Mouse (Mus musculus) erythroblast, embryonic 14.5 days (primary cell): ENCODE data around the gene Dcp1a. TPM values are rescaled to one million over a fixed set of nuclear protein-coding genes. Genes with fewer than 3 reads are reported as not detected.
"Not testable (repeated sequence)": the region's sequence is repeated elsewhere in the genome, so short reads cannot be mapped to it uniquely, and the experiment has no call there.

Source experiments
- H3K27me3 ChIP-seq: 2 replicates; pipeline ENCODE4 v1.6.1; 2012; ENCODE audit warnings: inconsistent platforms; ENCODE audit not compliant: control insufficient read depth
- H3K36me3 ChIP-seq: 2 replicates; pipeline ENCODE4 v1.6.1; 2012; ENCODE audit warnings: mild to moderate bottlenecking, inconsistent platforms; ENCODE audit not compliant: control insufficient read depth
- H3K4me1 ChIP-seq: 2 replicates; pipeline ENCODE4 v1.6.1; 2012; ENCODE audit warnings: inconsistent platforms; ENCODE audit not compliant: control insufficient read depth
- H3K4me3 ChIP-seq: replicated peaks from 2 replicates; pipeline ENCODE3; 2012; ENCODE audit warnings: moderate library complexity, mild to moderate bottlenecking, inconsistent platforms
- H3K9me3 ChIP-seq: 2 replicates; pipeline ENCODE4 v1.6.1; 2012; ENCODE audit warnings: low read length, inconsistent platforms, mixed read lengths; ENCODE audit not compliant: control insufficient read depth
- GATA1 ChIP-seq: IDR thresholded peaks from 2 replicates; pipeline ENCODE4 v1.6.1; 2012; ENCODE audit warnings: low read length, inconsistent platforms, mixed read lengths
- TAL1 ChIP-seq: IDR thresholded peaks from 3 replicates; pipeline ENCODE4 v1.6.1; 2012; ENCODE audit warnings: low read length, inconsistent platforms, mixed read lengths
- polyA plus RNA-seq: library from polyadenylated mRNA; stranded (reverse); fragments of >175 nt; gene quantifications from 2 replicates; pipeline ENCODE4 v1.2.3, GENCODE M21; 2012

The Dcp1a gene
- polyA plus RNA-seq, 1 experiment = 3.8 TPM

DNA sequence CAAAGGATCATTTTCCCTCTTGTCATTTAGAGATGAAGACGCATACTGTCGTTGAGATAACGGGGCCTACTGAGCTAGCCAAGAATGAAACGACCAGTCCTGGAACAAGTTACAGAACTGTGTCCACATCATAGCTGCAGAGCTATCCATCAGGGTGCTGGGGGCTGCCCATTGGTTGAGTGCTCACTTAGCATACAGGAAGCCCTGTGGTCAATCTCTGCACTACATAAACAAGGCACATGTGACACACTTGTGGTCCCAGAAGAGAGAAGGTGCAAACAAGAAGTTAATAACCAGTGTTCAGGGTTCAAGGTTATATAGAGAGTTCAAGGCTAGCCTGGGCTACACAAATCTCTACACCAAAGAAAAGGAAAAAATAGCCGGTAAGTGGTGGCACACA, 52.1 kb downstream of the Dcp1a start:
- Histone ChIP-seq H3K4me1 (no peaks in the 10 kb centered on the region), H3K27me3 (no peaks in the 10 kb centered on the region), H3K4me3 (no peak overlapping the region), H3K36me3 (peaks cover 16% of the 10 kb centered on the region), H3K9me3 (no peaks in the 10 kb centered on the region)
- no peak for TF ChIP-seq GATA1
- TF ChIP-seq TAL1 = no peak

DNA sequence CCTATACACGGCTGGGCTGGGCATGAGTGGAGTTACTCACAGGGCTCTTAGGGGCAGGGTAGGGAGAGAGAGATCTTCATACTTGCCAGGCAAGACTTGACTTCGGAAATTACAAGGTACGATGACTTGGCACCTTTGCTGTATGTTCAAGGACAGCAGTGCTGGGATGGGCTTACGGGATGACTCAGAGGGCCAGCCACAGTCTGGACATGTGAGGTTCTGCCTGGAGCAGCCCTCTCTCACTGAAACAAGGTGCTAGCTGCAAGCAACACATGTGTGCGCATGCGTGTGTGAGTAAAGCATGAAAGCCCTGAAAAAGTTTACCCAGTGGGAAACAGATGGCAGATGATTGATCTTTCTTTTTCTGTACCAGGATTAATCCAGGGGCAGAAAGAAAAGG, 52.6 kb downstream of the Dcp1a start:
- no peak overlapping the region for H3K4me3 ChIP-seq
- H3K36me3 ChIP-seq = peaks cover 12% of the 10 kb centered on the region
- H3K27me3 ChIP-seq = no peaks in the 10 kb centered on the region
- no peak for TF ChIP-seq GATA1
- TF ChIP-seq TAL1 = no peak
- H3K9me3 ChIP-seq = no peaks in the 10 kb centered on the region
- no peaks in the 10 kb centered on the region for H3K4me1 ChIP-seq

DNA sequence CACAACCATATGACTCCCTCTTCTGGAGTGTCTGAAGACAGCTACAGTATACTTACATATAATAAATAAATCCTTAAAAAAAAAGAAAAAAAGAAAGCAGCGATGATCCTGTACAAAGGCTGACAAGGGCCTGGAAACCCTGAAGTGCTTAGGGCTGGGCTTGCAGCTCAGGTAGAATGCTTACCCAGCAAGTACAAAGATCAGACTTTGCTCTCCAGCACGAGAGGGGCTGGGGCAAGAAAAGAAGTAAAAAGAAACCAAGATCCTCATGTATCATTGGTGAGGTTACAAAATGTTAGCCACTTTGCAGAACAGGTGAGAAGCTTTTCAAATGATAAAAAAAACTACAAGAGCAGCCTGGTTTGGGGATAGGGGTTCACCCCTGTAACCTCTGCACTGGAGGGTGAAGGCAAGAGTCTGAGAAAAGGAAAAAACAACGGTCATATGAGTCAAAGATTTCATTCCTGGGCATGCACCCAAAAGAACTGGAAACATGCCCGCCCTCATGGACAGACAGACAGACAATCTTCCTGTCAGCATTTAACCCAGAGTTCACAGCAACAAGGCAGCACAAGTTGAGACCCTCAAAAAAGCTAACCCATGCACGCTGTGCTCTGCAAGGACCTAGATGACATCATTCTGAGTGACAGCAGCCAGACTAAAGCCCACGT, 54.6 kb downstream of the Dcp1a start:
- Histone ChIP-seq H3K4me1 (no peaks in the 10 kb centered on the region), H3K4me3 (no peak overlapping the region), H3K36me3 (no peaks in the 10 kb centered on the region), H3K9me3 (no peaks in the 10 kb centered on the region), H3K27me3 (no peaks in the 10 kb centered on the region)
- TF ChIP-seq GATA1 (no peak), TAL1 (no peak)

GRCm38 (mm10) chr14:30541541-30541940, 62.2 kb downstream of the Dcp1a start:
- TF ChIP-seq TAL1 (no peak), GATA1 (no peak)
- Histone ChIP-seq H3K9me3 (no peaks in the 10 kb centered on the region), H3K36me3 (no peaks in the 10 kb centered on the region), H3K27me3 (no peaks in the 10 kb centered on the region; the same call in 1 of the 2 replicates), H3K4me1 (peaks cover 11% of the 10 kb centered on the region), H3K4me3 (no peak overlapping the region)

DNA sequence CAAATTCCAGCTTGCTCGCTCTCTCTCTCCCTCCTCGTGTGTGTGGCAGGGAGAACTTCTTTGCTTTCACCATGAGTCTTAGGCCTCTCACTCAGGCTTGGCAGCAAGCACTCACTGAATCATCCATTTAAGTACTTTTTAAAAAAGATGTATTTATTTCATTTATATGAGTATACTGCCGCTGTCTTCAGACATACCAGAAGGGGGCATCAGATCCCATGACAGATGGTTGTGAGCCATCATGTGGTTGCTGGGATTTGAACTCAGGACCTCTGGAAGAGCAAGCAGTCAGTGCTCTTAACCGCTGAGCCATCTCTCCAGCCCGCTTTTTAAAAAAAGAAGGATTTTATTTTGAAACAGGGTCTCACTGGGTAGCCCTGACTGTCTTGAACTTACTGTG, 64.0 kb downstream of the Dcp1a start:
- H3K4me1 ChIP-seq = peaks cover 19% of the 10 kb centered on the region
- H3K9me3 ChIP-seq, H3K4me3 ChIP-seq, H3K36me3 ChIP-seq, H3K27me3 ChIP-seq: not testable (repeated sequence)

DNA sequence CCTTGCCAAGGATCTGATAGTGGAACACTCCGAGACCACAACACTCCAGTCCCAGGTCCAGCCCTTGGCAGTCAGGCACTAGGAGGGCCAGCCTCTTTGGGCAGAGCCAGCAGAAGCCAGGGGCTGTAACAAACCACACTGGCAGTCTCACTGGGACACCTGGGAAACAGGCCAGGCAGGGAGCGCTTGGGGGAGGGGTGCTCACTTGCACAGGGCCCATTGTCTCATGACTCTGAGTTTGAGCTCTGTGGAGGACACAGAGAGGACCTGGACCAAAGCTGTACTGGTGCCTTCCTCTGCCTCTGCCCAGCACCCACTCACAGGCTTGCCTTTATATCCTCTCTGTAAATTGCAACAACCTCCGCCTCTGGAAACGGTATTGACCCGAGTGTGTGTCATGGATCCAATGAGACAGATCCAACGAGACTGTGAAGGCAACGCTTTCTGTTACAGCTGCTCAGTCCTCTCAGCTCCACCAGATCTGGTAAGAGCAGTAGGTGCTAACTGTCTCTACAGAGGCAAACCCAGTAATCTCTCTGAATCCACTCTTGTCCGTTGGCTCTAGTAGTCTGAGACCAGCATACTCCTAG, 68.9 kb downstream of the Dcp1a start, which contains the start of gene Tkt:
Gene Tkt, plus strand, starts transcription at position 229 of the 590 bp plus-strand sequence.
- Histone ChIP-seq H3K4me1 (peaks cover 62% of the 10 kb centered on the region), H3K4me3 (peak within 1 kb of the TSS; percentile 68), H3K27me3 (no peaks in the 10 kb centered on the region; the same call in 1 of the 2 replicates), H3K9me3 (no peaks in the 10 kb centered on the region), H3K36me3 (peaks cover 21% of the 10 kb centered on the region)
- TF ChIP-seq TAL1 (no peak), GATA1 (no peak)

- TF ChIP-seq GATA1 (no peak), TAL1 (no peak)
- peak overlapping the region; percentile 68 for H3K4me3 ChIP-seq
- H3K4me1 ChIP-seq = peaks cover 68% of the 10 kb centered on the region
- peaks cover 29% of the 10 kb centered on the region for H3K36me3 ChIP-seq
- H3K9me3 ChIP-seq = no peaks in the 10 kb centered on the region
- no peaks in the 10 kb centered on the region; the same call in 1 of the 2 replicates for H3K27me3 ChIP-seq
These were observed 69.8 kb downstream of the Dcp1a start for GRCm38 (mm10) chr14:30548965-30549776.

GRCm38 (mm10) chr14:30549777-30550149, 70.4 kb downstream of the Dcp1a start:
- peaks cover 35% of the 10 kb centered on the region for H3K36me3 ChIP-seq
- no peaks in the 10 kb centered on the region for H3K9me3 ChIP-seq
- TF ChIP-seq TAL1 = no peak
- no peak for TF ChIP-seq GATA1
- peak overlapping the region; percentile 68 for H3K4me3 ChIP-seq
- H3K4me1 ChIP-seq = peaks cover 74% of the 10 kb centered on the region
- H3K27me3 ChIP-seq = no peaks in the 10 kb centered on the region; the same call in 1 of the 2 replicates
